Mouse (Mus musculus) embryonic facial prominence, embryonic 14.5 days (tissue): ENCODE measurements at regions not wholly inside any gene's neighbourhood (a gene's known extent, or its start where the extent isn't known, plus 50 kb on each side); places are given as distances from the start of the nearest gene placed in this dataset.

Experiments used
- ATAC-seq: fragments of 200-750 bp; cut with Nextera tagmentation; 2 replicates; pipeline ENCODE4 v1.8.0; 2017; ENCODE audit warnings: low read depth, moderate number of reproducible peaks, moderate TSS enrichment
- DNase-seq: peaks from one replicate; pipeline ENCODE4 v3.0.0-alpha.2; 2015; ENCODE audit warnings: low spot score
- H3K27ac ChIP-seq: fragments of 300-500 bp; sonication (generic); replicated peaks from 2 replicates; pipeline ENCODE4 v1.5.1; 2014; ENCODE audit warnings: low read depth, mild to moderate bottlenecking, low read length, moderate library complexity
- H3K27me3 ChIP-seq: fragments of 300-500 bp; sonication (generic); replicated peaks from 2 replicates; pipeline ENCODE4 v1.6.1; 2014; ENCODE audit warnings: low read length; ENCODE audit not compliant: control insufficient read depth, insufficient read depth
- H3K36me3 ChIP-seq: fragments of 300-500 bp; sonication (generic); 2 replicates; pipeline ENCODE4 v1.6.1; 2014; ENCODE audit warnings: low read length, mixed read lengths; ENCODE audit not compliant: control insufficient read depth, insufficient read depth
- H3K4me1 ChIP-seq: fragments of 300-500 bp; sonication (generic); 2 replicates; pipeline ENCODE4 v1.6.1; 2014; ENCODE audit warnings: antibody characterized with exemption, low read length; ENCODE audit not compliant: control insufficient read depth, insufficient read depth
- H3K4me2 ChIP-seq: fragments of 300-500 bp; sonication (generic); 2 replicates; pipeline ENCODE4 v1.6.1; 2014; ENCODE audit warnings: low read depth, mild to moderate bottlenecking, low read length, moderate library complexity, mixed read lengths
- H3K4me3 ChIP-seq: fragments of 300-500 bp; sonication (generic); 2 replicates; pipeline ENCODE4 v1.5.1; 2014; ENCODE audit warnings: low read depth, mild to moderate bottlenecking, low read length
- H3K9ac ChIP-seq: fragments of 300-500 bp; sonication (generic); 2 replicates; pipeline ENCODE4 v1.6.1; 2014; ENCODE audit warnings: low read depth, mild to moderate bottlenecking, low read length, moderate library complexity, mixed read lengths
- H3K9me3 ChIP-seq: fragments of 300-500 bp; sonication (generic); 2 replicates; pipeline ENCODE4 v1.6.1; 2016; ENCODE audit warnings: low read length; ENCODE audit not compliant: control insufficient read depth
- WGBS: fragments of 180-500 bp; shearing (Covaris S2); extraction: QIAGEN DNeasy Blood & Tissue Kit; methylation state at CpG from one replicate; pipeline ENCODE4 v1.1.7; 2014; 5-methylcytosine and 5-hydroxymethylcytosine counted together

GRCm38 (mm10) chr1:187448173-187448572 lies 160.4 kb upstream of the Esrrg start:
- Histone ChIP-seq H3K27me3 (no peaks in the 10 kb centered on the region), H3K27ac (no peak overlapping the region), H3K9me3 (no peaks in the 10 kb centered on the region), H3K4me3 (no peak overlapping the region), H3K4me1 (0 out of 2 replicates have a peak, but pooled peaks cover 5% of the 10 kb centered on the region), H3K4me2 (peak overlapping the region; percentile 35), H3K36me3 (no peaks in the 10 kb centered on the region), H3K9ac (no peak overlapping the region)
- ATAC-seq (peak; percentile 62; the same call in 1 of the 2 replicates), DNase-seq (peak; percentile 76)
- WGBS: 13% methylated on average over 6 of the region's 6 CpGs

- Histone ChIP-seq H3K36me3 (no peaks in the 10 kb centered on the region), H3K9ac (no peak overlapping the region), H3K4me3 (no peak overlapping the region), H3K27ac (no peak overlapping the region), H3K4me2 (no peak overlapping the region), H3K4me1 (0 out of 2 replicates have a peak, but pooled peaks cover 5% of the 10 kb centered on the region), H3K9me3 (no peaks in the 10 kb centered on the region), H3K27me3 (no peaks in the 10 kb centered on the region)
- WGBS: 72% methylated on average over 3 of the region's 3 CpGs
- ATAC-seq (no peak), DNase-seq (no peak)
These were observed 158.5 kb upstream of the Esrrg start for GRCm38 (mm10) chr1:187450106-187450505.

- Histone ChIP-seq H3K36me3 (no peaks in the 10 kb centered on the region), H3K4me1 (0 out of 2 replicates have a peak, but pooled peaks cover 5% of the 10 kb centered on the region), H3K27ac (no peak overlapping the region), H3K27me3 (no peaks in the 10 kb centered on the region), H3K4me2 (no peak overlapping the region), H3K4me3 (no peak overlapping the region), H3K9me3 (no peaks in the 10 kb centered on the region), H3K9ac (no peak overlapping the region)
- ATAC-seq: no peak
- WGBS: 26% methylated on average over 6 of the region's 6 CpGs
- no peak for DNase-seq
These were observed 156.4 kb upstream of the Esrrg start for GRCm38 (mm10) chr1:187452189-187452588.

GRCm38 (mm10) chr1:187454431-187454830 lies 154.2 kb upstream of the Esrrg start:
- Histone ChIP-seq H3K27ac (no peak overlapping the region), H3K9ac (no peak overlapping the region), H3K4me1 (no peaks in the 10 kb centered on the region), H3K27me3 (no peaks in the 10 kb centered on the region), H3K36me3 (no peaks in the 10 kb centered on the region), H3K9me3 (no peaks in the 10 kb centered on the region), H3K4me2 (no peak overlapping the region), H3K4me3 (no peak overlapping the region)
- DNase-seq (no peak), ATAC-seq (no peak)
- 62% methylated on average over 5 of the region's 5 CpGs for WGBS

GRCm38 (mm10) chr1:187484821-187485220 lies 123.8 kb upstream of the Esrrg start:
- no peaks in the 10 kb centered on the region for H3K36me3 ChIP-seq
- H3K4me3 ChIP-seq: no peak overlapping the region
- H3K4me1 ChIP-seq: peaks cover 10% of the 10 kb centered on the region; the same call in 1 of the 2 replicates
- H3K27ac ChIP-seq: no peak overlapping the region
- whole genome bisulfite sequencing: 77% methylated on average over 2 of the region's 2 CpGs
- ATAC-seq (no peak), DNase-seq (no peak)
- no peaks in the 10 kb centered on the region for H3K9me3 ChIP-seq
- H3K27me3 ChIP-seq: no peaks in the 10 kb centered on the region
- H3K4me2 ChIP-seq: no peak overlapping the region
- H3K9ac ChIP-seq: no peak overlapping the region

GRCm38 (mm10) chr1:187487948-187488690 lies 120.5 kb upstream of the Esrrg start:
- peak; percentile 78 for DNase-seq
- no peaks in the 10 kb centered on the region for H3K27me3 ChIP-seq
- no peak for ATAC-seq

GRCm38 (mm10) chr1:187489452-187489851 lies 119.1 kb upstream of the Esrrg start:
- no peak for ATAC-seq

More at GRCm38 (mm10) chr1:187487948-187488690, 120.5 kb upstream of the Esrrg start:
- Histone ChIP-seq H3K27ac (no peak overlapping the region), H3K4me1 (peaks cover 10% of the 10 kb centered on the region; the same call in 1 of the 2 replicates), H3K4me3 (no peak overlapping the region), H3K9ac (no peak overlapping the region), H3K4me2 (no peak overlapping the region), H3K36me3 (no peaks in the 10 kb centered on the region), H3K9me3 (no peaks in the 10 kb centered on the region)
- WGBS: 59% methylated on average over 13 of the region's 13 CpGs

GRCm38 (mm10) chr1:187505368-187505767 lies 103.2 kb upstream of the Esrrg start:
- DNase-seq: no peak

More at GRCm38 (mm10) chr1:187489452-187489851, 119.1 kb upstream of the Esrrg start:
- H3K4me2 ChIP-seq: no peak overlapping the region
- no peaks in the 10 kb centered on the region for H3K36me3 ChIP-seq
- H3K9me3 ChIP-seq: no peaks in the 10 kb centered on the region
- no peak overlapping the region for H3K27ac ChIP-seq
- H3K4me3 ChIP-seq: no peak overlapping the region
- DNase-seq: no peak
- H3K27me3 ChIP-seq: no peaks in the 10 kb centered on the region
- WGBS: 72% methylated on average over 3 of the region's 3 CpGs
- peaks cover 10% of the 10 kb centered on the region; the same call in 1 of the 2 replicates for H3K4me1 ChIP-seq
- no peak overlapping the region for H3K9ac ChIP-seq

GRCm38 (mm10) chr1:187507217-187507616 lies 101.4 kb upstream of the Esrrg start:
- ATAC-seq (no peak), DNase-seq (no peak)
- Histone ChIP-seq H3K4me3 (no peak overlapping the region), H3K27ac (no peak overlapping the region), H3K9me3 (no peaks in the 10 kb centered on the region), H3K27me3 (no peaks in the 10 kb centered on the region), H3K36me3 (no peaks in the 10 kb centered on the region), H3K4me1 (no peaks in the 10 kb centered on the region), H3K4me2 (no peak overlapping the region), H3K9ac (no peak overlapping the region)
- 49% methylated on average over 6 of the region's 6 CpGs for WGBS

More at GRCm38 (mm10) chr1:187505368-187505767, 103.2 kb upstream of the Esrrg start:
- Histone ChIP-seq H3K4me2 (no peak overlapping the region), H3K27me3 (no peaks in the 10 kb centered on the region), H3K36me3 (no peaks in the 10 kb centered on the region), H3K27ac (no peak overlapping the region), H3K9ac (no peak overlapping the region), H3K4me3 (no peak overlapping the region), H3K9me3 (no peaks in the 10 kb centered on the region), H3K4me1 (no peaks in the 10 kb centered on the region)
- 42% methylated on average over 9 of the region's 9 CpGs for WGBS
- no peak for ATAC-seq
